Mouse (Mus musculus): ENCODE measurements around the gene Tmem145.

GRCm38 (mm10) chr7:25284766-25285165 lies 21.1 kb upstream of the Tmem145 start:
- TF ChIP-seq CTCF (IDR thresholded peaks at IDR 0.05; ENCODE audit: extremely low read depth, insufficient read length, insufficient replicate concordance, low read depth, low read length) (no peak), POLR2A (IDR thresholded peaks at IDR 0.05; ENCODE audit: low read depth, low read length) (no peak)
